Mouse (Mus musculus) cerebellum, adult 2 months (tissue): ENCODE data around the gene Gfm1.
A peak's percentile ranks its signal among the peaks of the same experiment; 100 is the strongest.

Experiments
- CTCF ChIP-seq: fragments of 200-500 bp; IDR thresholded peaks from 2 replicates; pipeline ENCODE4 v1.5.1; 2011; ENCODE audit warnings: low read depth, mild to moderate bottlenecking, control low read depth, low read length, moderate library complexity, borderline replicate concordance; ENCODE audit not compliant: insufficient read depth
- POLR2A ChIP-seq: fragments of 200-500 bp; IDR thresholded peaks from 2 replicates; pipeline ENCODE4 v1.6.1; 2011; ENCODE audit warnings: low read length, control low read depth, borderline replicate concordance; ENCODE audit not compliant: insufficient read depth

GRCm38 (mm10) chr3:67512807-67513206 is 82.9 kb downstream of the Gfm1 start:
- TF ChIP-seq POLR2A (no peak), CTCF (peak; percentile 68; the same call in 1 of the 2 replicates)
